Mouse (Mus musculus): Measurements from ENCODE around the gene Hoxa9. TPM values are rescaled to one million over a fixed set of nuclear protein-coding genes. Genes with fewer than 3 reads are reported as not detected.

Hoxa9 gene
- polyA plus RNA-seq, 1 experiment = not detected

GRCm38 (mm10) chr6:52252775-52253376 is 22.0 kb upstream of the Hoxa9 start:
- Histone ChIP-seq H3K4me1 (ENCODE audit: control insufficient read depth, insufficient read depth, low read length) (no peaks in the 10 kb centered on the region), H3K27ac (ENCODE audit: insufficient read depth, low read depth, low read length) (no peak overlapping the region), H3K4me3 (ENCODE audit: insufficient read depth, low read length) (0 out of 2 replicates have a peak overlapping the region, but pooled peaks have one; percentile 26)
- TF ChIP-seq CTCF (IDR thresholded peaks at IDR 0.05; ENCODE audit: low read depth, low read length) (no peak), POLR2A (IDR thresholded peaks at IDR 0.05; ENCODE audit: borderline replicate concordance, low read depth, low read length) (no peak)

DNA sequence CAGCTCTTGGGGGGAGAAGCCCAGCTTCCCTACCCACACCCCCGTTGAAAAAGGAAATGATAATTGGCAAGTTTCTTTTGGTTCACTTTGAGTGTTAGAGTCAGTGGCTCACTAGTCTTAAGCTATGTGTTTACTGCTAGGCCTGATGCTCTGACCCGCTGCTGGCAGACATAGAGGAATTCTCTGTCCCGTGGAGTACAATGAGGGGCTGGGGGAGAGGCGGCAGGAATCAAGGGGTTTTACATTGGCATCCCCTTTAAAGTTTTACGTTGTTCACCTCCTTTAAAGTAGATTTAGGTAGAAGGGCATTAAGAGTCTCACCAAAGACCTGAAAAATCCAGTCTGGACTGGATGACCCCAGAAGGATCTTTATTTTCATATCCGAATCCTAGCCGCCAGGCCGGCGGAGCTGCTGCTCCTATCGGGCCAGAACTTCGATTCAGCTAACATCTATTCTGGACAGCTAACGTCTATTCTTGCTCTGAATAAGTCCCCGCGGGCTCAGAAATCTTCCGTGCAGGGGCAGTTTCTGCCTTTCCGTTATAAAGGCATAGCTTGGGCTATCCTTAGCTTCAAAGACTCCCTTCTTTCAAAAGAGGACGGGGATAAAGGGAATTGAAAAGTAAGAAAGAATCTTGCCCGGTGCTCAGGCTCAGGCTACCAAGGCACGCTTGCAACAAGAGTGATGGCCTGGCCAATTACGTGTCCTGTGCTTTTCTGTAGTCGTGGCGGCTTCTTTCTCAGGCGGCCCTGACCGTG is 21.3 kb upstream of the Hoxa9 start:
- Histone ChIP-seq H3K4me3 (ENCODE audit: insufficient read depth, low read length) (no peak overlapping the region), H3K4me1 (ENCODE audit: control insufficient read depth, insufficient read depth, low read length) (no peaks in the 10 kb centered on the region), H3K27ac (ENCODE audit: insufficient read depth, low read depth, low read length) (no peak overlapping the region)
- TF ChIP-seq CTCF (IDR thresholded peaks at IDR 0.05; ENCODE audit: low read depth, low read length) = no peak
- no peak for TF ChIP-seq POLR2A (IDR thresholded peaks at IDR 0.05; ENCODE audit: borderline replicate concordance, low read depth, low read length)

- Histone ChIP-seq H3K4me3 (ENCODE audit: insufficient read depth, low read length) (no peak overlapping the region), H3K4me1 (ENCODE audit: control insufficient read depth, insufficient read depth, low read length) (no peaks in the 10 kb centered on the region), H3K27ac (ENCODE audit: insufficient read depth, low read depth, low read length) (no peak overlapping the region)
- no peak for TF ChIP-seq CTCF (IDR thresholded peaks at IDR 0.05; ENCODE audit: low read depth, low read length)
- TF ChIP-seq POLR2A (IDR thresholded peaks at IDR 0.05; ENCODE audit: borderline replicate concordance, low read depth, low read length) = no peak
Observed at GRCm38 (mm10) chr6:52251177-52251879, 20.4 kb upstream of the Hoxa9 start.

GRCm38 (mm10) chr6:52249826-52250225 is 18.9 kb upstream of the Hoxa9 start:
- Histone ChIP-seq H3K27ac (ENCODE audit: insufficient read depth, low read depth, low read length) (no peak overlapping the region), H3K4me1 (ENCODE audit: control insufficient read depth, insufficient read depth, low read length) (no peaks in the 10 kb centered on the region), H3K4me3 (ENCODE audit: insufficient read depth, low read length) (no peak overlapping the region)
- TF ChIP-seq CTCF (IDR thresholded peaks at IDR 0.05; ENCODE audit: low read depth, low read length) = no peak

DNA sequence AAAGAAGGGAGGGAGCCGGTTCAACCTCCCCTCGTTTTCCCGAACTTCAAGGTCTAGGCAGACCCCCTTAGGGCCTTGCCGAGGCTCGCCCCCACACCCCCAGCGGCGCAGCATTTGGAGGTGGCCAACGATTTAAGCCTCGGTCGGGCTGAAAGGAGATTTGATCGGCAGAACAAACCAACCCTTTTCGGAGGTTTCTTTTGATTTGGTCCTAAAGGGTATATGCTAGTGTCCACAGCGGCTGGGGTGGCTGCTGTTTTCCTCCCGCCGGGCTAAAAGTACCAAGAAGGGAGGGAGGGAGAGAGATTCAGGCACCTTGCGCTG is 18.5 kb upstream of the Hoxa9 start:
- peak overlapping the region; percentile 17; the same call in 1 of the 2 replicates for H3K4me3 ChIP-seq (ENCODE audit: insufficient read depth, low read length)

GRCm38 (mm10) chr6:52248638-52249414 is 17.9 kb upstream of the Hoxa9 start:
- TF ChIP-seq CTCF (IDR thresholded peaks at IDR 0.05; ENCODE audit: low read depth, low read length) = no peak
- no peaks in the 10 kb centered on the region for H3K4me1 ChIP-seq (ENCODE audit: control insufficient read depth, insufficient read depth, low read length)
- no peak overlapping the region for H3K27ac ChIP-seq (ENCODE audit: insufficient read depth, low read depth, low read length)
- peak overlapping the region; percentile 17; the same call in 1 of the 2 replicates for H3K4me3 ChIP-seq (ENCODE audit: insufficient read depth, low read length)

More for the DNA sequence above, 18.5 kb upstream of the Hoxa9 start:
- Histone ChIP-seq H3K4me1 (ENCODE audit: control insufficient read depth, insufficient read depth, low read length) (no peaks in the 10 kb centered on the region), H3K27ac (ENCODE audit: insufficient read depth, low read depth, low read length) (no peak overlapping the region)
- TF ChIP-seq CTCF (IDR thresholded peaks at IDR 0.05; ENCODE audit: low read depth, low read length) = 0 out of 2 replicates have a peak, but pooled peaks have one; percentile 8
- no peak for TF ChIP-seq POLR2A (IDR thresholded peaks at IDR 0.05; ENCODE audit: borderline replicate concordance, low read depth, low read length)

- Histone ChIP-seq H3K4me3 (ENCODE audit: insufficient read depth, low read length) (no peak overlapping the region), H3K4me1 (ENCODE audit: control insufficient read depth, insufficient read depth, low read length) (no peaks in the 10 kb centered on the region), H3K27ac (ENCODE audit: insufficient read depth, low read depth, low read length) (no peak overlapping the region)
- TF ChIP-seq POLR2A (IDR thresholded peaks at IDR 0.05; ENCODE audit: borderline replicate concordance, low read depth, low read length) (no peak), CTCF (IDR thresholded peaks at IDR 0.05; ENCODE audit: low read depth, low read length) (no peak)
Observed at GRCm38 (mm10) chr6:52247766-52248637, 17.1 kb upstream of the Hoxa9 start.

- no peak for TF ChIP-seq POLR2A (IDR thresholded peaks at IDR 0.05; ENCODE audit: borderline replicate concordance, low read depth, low read length)
- TF ChIP-seq CTCF (IDR thresholded peaks at IDR 0.05; ENCODE audit: low read depth, low read length) = no peak
- Histone ChIP-seq H3K4me1 (ENCODE audit: control insufficient read depth, insufficient read depth, low read length) (no peaks in the 10 kb centered on the region), H3K4me3 (ENCODE audit: insufficient read depth, low read length) (no peak overlapping the region), H3K27ac (ENCODE audit: insufficient read depth, low read depth, low read length) (no peak overlapping the region)
Observed at GRCm38 (mm10) chr6:52246916-52247315, 16.0 kb upstream of the Hoxa9 start.

DNA sequence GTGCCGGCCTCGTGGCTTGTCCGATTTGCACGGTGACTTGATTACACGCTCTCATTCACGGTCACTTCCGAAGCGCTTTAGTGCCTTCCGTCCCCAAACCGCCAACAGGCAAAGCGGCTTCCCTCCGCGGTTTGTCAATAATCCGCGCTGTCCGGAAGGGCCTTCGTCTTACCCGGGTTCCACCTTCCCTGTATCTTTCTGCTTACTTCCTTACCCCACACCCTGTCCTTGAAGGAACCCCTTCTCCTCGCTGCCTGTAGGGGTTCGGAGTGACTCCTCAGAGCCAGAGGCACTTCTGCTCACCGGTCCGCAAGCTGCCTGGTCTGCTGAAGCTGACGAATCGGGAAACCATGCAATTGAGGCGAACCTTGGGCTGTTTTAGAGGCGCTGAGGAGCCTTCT is 15.5 kb upstream of the Hoxa9 start:
- no peak for TF ChIP-seq POLR2A (IDR thresholded peaks at IDR 0.05; ENCODE audit: borderline replicate concordance, low read depth, low read length)
- TF ChIP-seq CTCF (IDR thresholded peaks at IDR 0.05; ENCODE audit: low read depth, low read length) = no peak
- Histone ChIP-seq H3K4me3 (ENCODE audit: insufficient read depth, low read length) (peak overlapping the region; percentile 11; the same call in 1 of the 2 replicates), H3K4me1 (ENCODE audit: control insufficient read depth, insufficient read depth, low read length) (no peaks in the 10 kb centered on the region), H3K27ac (ENCODE audit: insufficient read depth, low read depth, low read length) (no peak overlapping the region)

All from bone marrow macrophage, adult 2 months (primary cell).